Mouse (Mus musculus) olfactory bulb, adult 2 months (tissue): Measurements from ENCODE around the gene Lce1c. TPM values are rescaled to one million over a fixed set of nuclear protein-coding genes. Genes with fewer than 3 reads are reported as not detected.
"Not testable (repeated sequence)": the region's sequence is repeated elsewhere in the genome, so short reads cannot be mapped to it uniquely, and the experiment has no call there.

Experiments
- H3K27ac ChIP-seq: fragments of 200-500 bp; 2 replicates; pipeline ENCODE4 v1.5.1; 2012; ENCODE audit warnings: low read depth, low read length; ENCODE audit not compliant: insufficient read depth
- H3K4me1 ChIP-seq: fragments of 200-500 bp; 2 replicates; pipeline ENCODE4 v1.6.1; 2012; ENCODE audit warnings: low read length; ENCODE audit not compliant: control insufficient read depth, insufficient read depth
- H3K4me3 ChIP-seq: fragments of 200-500 bp; 2 replicates; pipeline ENCODE4 v1.5.1; 2012; ENCODE audit warnings: mild to moderate bottlenecking, low read depth, low read length, moderate library complexity; ENCODE audit not compliant: insufficient read depth
- CTCF ChIP-seq: fragments of 200-500 bp; IDR thresholded peaks from 2 replicates; pipeline ENCODE4 v1.5.1; 2012; ENCODE audit warnings: low read depth, mild to moderate bottlenecking, low read length, moderate library complexity; ENCODE audit not compliant: insufficient read depth
- POLR2A ChIP-seq: fragments of 200-500 bp; IDR thresholded peaks from 2 replicates; pipeline ENCODE4 v1.6.1; 2012; ENCODE audit warnings: mild to moderate bottlenecking, low read depth, low read length, moderate library complexity; ENCODE audit not compliant: insufficient read depth
- WGBS: fragments of 180-500 bp; shearing (Covaris S2); methylation state at CpG from one replicate; pipeline ENCODE4 v1.1.7; 2018; 5-methylcytosine and 5-hydroxymethylcytosine counted together
- polyA plus RNA-seq: library from polyadenylated mRNA; stranded (reverse); fragments of >200 nt; gene quantifications from 2 replicates; pipeline ENCODE4 v1.2.4, GENCODE M21; 2012; ENCODE audit warnings: low replicate concordance; ENCODE audit not compliant: missing spikeins, insufficient read depth, insufficient read length

Gene Lce1c
- not detected in 2 replicates for polyA plus RNA-seq

DNA sequence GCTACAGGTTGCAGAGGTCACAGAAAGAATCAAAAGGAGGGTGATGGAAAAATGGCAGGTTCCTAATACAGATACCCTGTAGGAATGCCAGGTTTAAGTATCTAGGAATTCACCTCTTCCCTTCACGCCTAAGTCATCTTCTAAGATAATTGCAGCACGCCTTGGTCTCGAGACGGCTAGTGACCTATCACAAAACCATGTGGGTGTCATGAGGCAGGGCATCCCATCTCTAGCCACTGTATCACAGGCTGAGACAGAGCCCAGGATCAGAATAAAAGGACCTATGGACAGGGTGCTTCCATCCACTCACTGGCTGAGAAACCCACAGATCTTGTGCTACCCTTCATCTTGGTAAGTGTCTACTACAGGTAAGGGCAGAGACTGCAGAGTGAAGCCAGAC is at the start of gene Lce1c:
Gene Lce1c, plus strand, starts transcription at position 301 of the 400 bp plus-strand sequence.
- H3K4me3 ChIP-seq: no peak within 1 kb of the TSS
- no peaks in the 10 kb centered on the region for H3K4me1 ChIP-seq
- no peak within 1 kb of the TSS for H3K27ac ChIP-seq
- TF ChIP-seq CTCF: no peak
- no peak for TF ChIP-seq POLR2A
- 92% methylated on average over 4 of the region's 4 CpGs for WGBS

DNA sequence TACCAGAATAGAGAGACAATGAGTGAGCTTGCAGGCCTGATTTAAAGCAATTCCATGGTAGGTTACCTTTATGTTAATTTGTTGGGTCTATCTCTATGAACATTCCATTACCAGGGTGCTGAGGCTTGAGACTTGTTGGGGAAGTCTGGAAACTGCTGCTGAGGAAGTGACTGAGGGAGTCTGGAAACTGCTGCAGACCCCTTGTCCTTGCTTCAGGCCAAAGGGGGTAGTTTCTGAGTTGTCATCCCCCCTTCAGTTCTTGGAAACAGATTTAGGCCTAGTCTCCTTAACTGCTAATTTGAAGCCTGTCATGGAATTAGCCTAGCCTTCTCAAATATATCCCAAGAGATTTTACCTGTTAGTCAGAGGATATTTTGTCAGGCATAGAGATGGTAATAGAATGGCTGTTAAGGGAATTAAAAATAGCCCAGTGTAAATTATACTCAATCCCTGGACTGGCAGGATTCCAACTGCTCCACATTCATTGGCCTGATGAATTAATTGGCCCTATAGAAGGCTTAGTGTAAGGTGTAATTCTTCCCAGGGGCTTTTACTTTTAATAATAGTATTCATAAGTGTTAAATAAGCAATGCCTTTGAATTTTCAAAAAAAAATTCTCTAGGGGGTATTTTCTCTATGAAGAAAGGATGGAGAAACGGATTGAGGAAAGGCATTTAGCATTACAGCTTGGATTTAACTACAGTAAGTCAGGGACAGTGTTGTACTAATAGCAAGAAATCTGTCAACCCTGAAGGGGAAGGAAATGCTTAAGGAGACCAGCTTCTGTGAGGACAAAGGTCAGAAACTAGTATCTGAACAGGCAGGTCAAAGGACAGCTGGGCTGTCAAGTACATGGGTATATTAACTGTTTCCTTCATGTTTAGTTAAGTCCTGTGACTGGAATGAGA is 41.0 kb upstream of the Lce1c start:
- Histone ChIP-seq H3K4me1 (no peaks in the 10 kb centered on the region), H3K4me3 (no peak overlapping the region), H3K27ac (no peak overlapping the region)
- TF ChIP-seq CTCF: no peak
- TF ChIP-seq POLR2A: no peak
- WGBS: 25% methylated on average over 1 of the region's 1 CpGs

DNA sequence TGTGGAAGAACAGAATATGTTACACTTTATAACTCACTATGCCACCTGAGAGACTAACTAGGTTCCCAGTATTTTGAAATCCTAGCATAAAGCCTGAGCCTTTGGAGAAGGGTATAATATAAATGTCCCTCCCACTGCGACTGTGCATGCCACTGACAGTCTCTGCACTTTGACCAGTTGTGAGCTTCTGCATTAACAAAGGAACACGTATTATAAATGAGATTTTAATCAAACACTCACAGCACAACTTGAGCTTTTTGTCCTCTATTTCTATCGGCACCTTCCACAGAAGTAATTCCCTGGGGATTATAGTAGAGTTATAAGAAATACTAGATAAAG is 40.4 kb upstream of the Lce1c start:
- no peak for TF ChIP-seq CTCF
- no peak for TF ChIP-seq POLR2A

DNA sequence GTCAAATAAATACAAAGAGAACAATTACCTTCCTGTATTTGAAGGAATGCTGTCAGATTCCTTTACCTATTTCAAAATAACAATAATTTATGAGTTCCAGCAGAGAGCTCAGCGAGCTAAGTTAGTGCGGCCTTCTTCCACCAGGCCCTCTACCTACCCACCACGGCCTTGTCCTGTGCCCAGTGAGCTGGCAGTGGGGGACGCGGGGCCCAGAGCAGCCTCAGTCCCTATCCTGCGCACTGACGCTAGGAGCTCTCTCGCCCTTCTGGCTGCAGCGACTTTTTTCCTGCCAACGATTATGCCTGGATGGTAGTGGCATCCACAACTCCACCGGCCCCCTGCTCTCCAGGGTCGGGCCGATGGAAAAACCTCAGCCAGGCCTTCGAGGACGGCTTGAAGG is 39.2 kb upstream of the Lce1c start:
- no peaks in the 10 kb centered on the region for H3K4me1 ChIP-seq
- TF ChIP-seq POLR2A: no peak
- TF ChIP-seq CTCF: no peak
- H3K27ac ChIP-seq: no peak overlapping the region
- no peak overlapping the region for H3K4me3 ChIP-seq
- WGBS: 97% methylated on average over 15 of the region's 15 CpGs

More for the DNA sequence above, 40.4 kb upstream of the Lce1c start:
- Histone ChIP-seq H3K4me1 (no peaks in the 10 kb centered on the region), H3K27ac (no peak overlapping the region), H3K4me3 (no peak overlapping the region)
- WGBS: 58% methylated on average over 3 of the region's 3 CpGs

DNA sequence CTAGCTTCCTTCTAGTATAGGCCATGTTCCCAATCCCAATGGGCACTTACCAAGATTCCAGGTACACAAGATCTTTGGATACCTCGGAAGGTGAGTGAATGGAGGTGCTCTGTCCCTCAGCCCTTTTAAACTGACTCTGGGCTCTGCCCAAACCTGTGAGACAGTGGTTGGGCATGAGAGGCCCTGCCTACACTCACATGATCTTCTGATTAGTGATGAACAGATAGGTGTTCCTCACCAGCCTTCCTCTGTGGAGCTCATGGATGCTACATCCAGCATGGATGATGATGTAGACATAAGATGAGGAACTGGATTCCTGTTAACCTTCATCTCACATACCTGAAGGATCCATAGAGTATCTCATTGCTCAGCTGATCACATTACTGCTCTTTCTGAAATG is 30.8 kb upstream of the Lce1c start, which contains the start of gene Lce1a1:
Gene Lce1a1, minus strand, starts transcription at position 101 of the 400 bp plus-strand sequence.
- Histone ChIP-seq H3K4me3 (no peak within 1 kb of the TSS), H3K4me1 (no peaks in the 10 kb centered on the region), H3K27ac (no peak within 1 kb of the TSS)
- WGBS: 89% methylated on average over 1 of the region's 1 CpGs
- TF ChIP-seq CTCF: no peak

DNA sequence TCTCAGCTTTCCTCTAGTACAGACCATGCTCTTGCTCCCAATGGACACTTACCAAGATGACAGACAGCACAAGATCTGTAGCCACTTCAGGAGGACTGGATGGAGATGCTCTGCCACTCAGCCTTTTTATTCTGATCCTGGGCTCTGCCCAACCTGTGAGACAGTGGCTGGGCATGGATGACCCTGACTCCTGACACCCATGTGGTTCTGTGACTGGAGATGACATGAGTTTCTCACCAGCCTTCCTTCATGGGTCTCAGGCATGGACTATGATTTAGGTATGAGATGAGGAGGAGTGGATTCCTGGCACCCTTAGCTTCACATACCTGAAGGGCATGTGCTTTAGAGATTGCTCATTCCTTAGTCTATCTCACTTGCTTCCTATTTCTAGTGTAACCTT is 22.2 kb upstream of the Lce1c start, which contains the start of gene Lce1b:
Gene Lce1b, minus strand, starts transcription at position 101 of the 400 bp plus-strand sequence.
- H3K4me3 ChIP-seq: no peak within 1 kb of the TSS
- H3K27ac ChIP-seq: no peak within 1 kb of the TSS
- TF ChIP-seq POLR2A (no peak), CTCF (no peak)
- no peaks in the 10 kb centered on the region for H3K4me1 ChIP-seq

DNA sequence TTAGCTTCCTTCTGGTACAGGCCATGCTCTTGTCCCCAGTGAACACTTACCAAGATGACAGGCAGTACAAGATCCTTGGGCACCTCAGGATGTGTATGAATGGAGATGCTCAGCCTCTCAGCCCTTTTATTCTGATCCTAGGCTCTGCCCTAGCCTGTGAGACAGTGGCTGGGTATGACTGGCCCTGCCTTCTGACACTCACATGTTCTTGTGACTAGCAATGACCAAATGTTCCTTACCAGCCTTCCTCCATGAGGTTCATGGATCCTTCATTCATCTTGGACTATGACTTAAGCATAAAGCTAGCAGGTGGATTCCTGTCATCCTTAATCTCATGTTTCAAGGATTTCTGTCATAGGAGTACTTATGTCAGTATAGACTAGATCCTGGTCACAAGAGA is 8.8 kb upstream of the Lce1c start, which contains the start of gene Lce1a2:
Gene Lce1a2, minus strand, starts transcription at position 101 of the 400 bp plus-strand sequence.
- H3K27ac ChIP-seq: no peak within 1 kb of the TSS
- H3K4me3 ChIP-seq: no peak within 1 kb of the TSS
- TF ChIP-seq POLR2A: no peak
- no peak for TF ChIP-seq CTCF
- H3K4me1 ChIP-seq: no peaks in the 10 kb centered on the region

DNA sequence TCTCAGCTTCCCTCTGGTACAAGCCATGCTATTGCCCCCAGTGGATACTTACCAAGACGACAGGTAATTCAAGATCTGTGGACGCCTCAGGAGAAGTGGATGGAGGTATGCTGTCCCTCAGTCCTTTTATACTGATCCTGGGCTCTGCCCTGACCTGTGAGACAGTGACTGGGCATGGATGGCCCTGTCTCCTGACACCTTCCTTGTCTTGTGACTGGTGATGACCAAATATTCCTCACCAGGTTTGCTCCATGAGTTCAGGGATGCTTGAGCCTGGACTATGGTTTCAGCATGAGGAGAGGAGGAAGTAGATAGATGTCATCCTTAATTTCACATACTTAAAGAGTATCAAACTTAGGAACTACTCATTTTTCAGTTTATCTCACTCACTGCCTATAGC is 8.1 kb downstream of the Lce1c start, which contains the start of gene Lce1d:
Gene Lce1d, minus strand, starts transcription at position 101 of the 400 bp plus-strand sequence.
- H3K4me3 ChIP-seq: no peak within 1 kb of the TSS
- H3K4me1 ChIP-seq: no peaks in the 10 kb centered on the region
- WGBS: 79% methylated on average over 2 of the region's 2 CpGs
- H3K27ac ChIP-seq: no peak within 1 kb of the TSS
- TF ChIP-seq CTCF: no peak
- TF ChIP-seq POLR2A: no peak

DNA sequence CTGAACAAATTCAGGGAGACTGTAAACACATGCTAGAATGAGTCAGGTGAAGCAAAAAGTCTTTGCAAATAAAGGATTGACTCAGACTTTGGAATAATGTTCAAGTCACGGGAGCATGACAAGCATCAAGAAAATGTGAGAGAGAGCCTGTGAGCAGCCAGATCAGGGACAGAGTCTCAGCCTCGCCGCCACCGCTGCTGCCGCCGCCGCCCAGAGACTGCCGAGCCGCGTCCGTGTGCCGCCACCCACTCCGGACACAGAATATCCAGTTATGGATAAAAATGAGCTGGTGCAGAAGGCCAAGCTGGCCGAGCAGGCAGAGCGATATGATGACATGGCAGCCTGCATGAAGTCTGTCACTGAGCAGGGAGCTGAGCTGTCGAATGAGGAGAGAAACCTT is 10.1 kb downstream of the Lce1c start:
- not testable (repeated sequence) for H3K4me1 ChIP-seq, H3K4me3 ChIP-seq, H3K27ac ChIP-seq
- 85% methylated on average over 16 of the region's 16 CpGs for WGBS

DNA sequence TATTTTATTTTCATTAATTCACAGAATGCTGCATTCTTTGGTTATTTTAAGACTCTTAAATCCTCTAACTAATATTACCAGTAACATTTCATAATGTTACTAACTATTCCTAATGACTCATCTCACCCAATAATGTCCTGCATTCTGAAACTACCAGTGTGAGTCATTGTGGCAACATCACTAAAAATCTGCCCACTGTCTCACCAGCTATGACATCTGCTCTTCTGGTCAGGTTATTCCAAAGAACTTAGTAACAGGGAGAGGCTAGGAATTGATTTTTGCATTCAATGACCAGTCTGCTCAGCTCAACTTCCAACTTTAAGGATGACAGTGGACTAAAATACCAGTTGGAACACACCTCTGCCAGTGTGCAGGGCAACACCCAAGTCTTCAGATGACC is 12.6 kb downstream of the Lce1c start:
- no peaks in the 10 kb centered on the region for H3K4me1 ChIP-seq

More for the DNA sequence above, 12.6 kb downstream of the Lce1c start:
- Histone ChIP-seq H3K4me3 (no peak overlapping the region), H3K27ac (no peak overlapping the region)
- TF ChIP-seq CTCF (no peak), POLR2A (no peak)
